Mouse (Mus musculus): ENCODE data around the gene Smim26. TPM values are rescaled to one million over a fixed set of nuclear protein-coding genes. Genes with fewer than 3 reads are reported as not detected.
"Not testable (repeated sequence)": the region's sequence is repeated elsewhere in the genome, so short reads cannot be mapped to it uniquely, and the experiment has no call there.

Gene Smim26
- total RNA-seq (2014; fragmentation: Nextera tagmentation) (37.5 and 51.5 TPM in 2 replicates), total RNA-seq (2017) (7.7 and 31.1 TPM in 2 replicates)

GRCm38 (mm10) chr2:144593951-144594651, at the start of gene Smim26:
Smim26 (plus strand) TSS chr2:144594054.
- peak; percentile 99 for ATAC-seq (replicated peaks; ENCODE audit: low FRiP score, low TSS enrichment, poor library complexity, severe bottlenecking)

DNA sequence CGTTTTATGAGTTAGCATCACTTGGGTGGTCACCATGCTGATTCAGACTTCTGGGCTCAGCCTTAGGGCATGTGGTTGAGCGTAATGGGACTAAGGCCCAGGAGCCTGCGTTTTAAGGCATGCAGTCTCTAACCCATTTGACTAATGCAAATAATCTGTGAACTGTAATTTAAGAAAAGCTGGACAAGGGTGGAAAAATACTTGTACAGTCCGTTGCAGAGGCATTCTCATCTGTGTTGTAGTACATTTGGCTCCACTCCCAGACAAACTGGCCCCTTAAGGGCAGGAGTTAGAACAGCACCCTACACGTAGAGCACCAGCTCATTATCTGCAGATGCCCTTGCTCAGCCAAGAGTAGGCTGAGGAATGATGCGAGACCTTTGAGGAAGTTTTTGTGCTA, 49.2 kb upstream of the Smim26 start:
- ATAC-seq (replicated peaks; ENCODE audit: low FRiP score, low TSS enrichment, poor library complexity, severe bottlenecking), result no peak

DNA sequence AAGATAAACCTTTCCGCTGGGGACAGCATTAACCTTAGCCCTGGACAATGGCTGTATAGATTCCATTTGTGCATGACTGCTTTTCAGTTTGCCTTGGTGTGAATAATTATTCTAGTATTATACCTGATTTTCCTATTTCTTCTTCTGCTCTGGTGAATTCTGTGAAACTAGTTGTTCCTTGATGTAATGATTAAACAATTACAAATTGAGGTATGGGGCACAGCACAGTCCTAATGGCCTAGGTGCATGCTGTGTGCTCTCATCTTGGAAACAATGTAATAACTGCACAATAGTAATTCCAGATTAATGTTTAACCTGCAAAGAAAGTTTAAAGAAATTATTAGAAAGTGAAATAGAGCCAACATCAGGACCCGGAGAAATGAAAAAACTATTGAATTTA, 48.8 kb upstream of the Smim26 start:
- ATAC-seq (replicated peaks; ENCODE audit: low FRiP score, low TSS enrichment, poor library complexity, severe bottlenecking), result no peak

- no peak for ATAC-seq (replicated peaks; ENCODE audit: low FRiP score, low TSS enrichment, poor library complexity, severe bottlenecking)
Observed at GRCm38 (mm10) chr2:144545481-144545880, 48.4 kb upstream of the Smim26 start.

DNA sequence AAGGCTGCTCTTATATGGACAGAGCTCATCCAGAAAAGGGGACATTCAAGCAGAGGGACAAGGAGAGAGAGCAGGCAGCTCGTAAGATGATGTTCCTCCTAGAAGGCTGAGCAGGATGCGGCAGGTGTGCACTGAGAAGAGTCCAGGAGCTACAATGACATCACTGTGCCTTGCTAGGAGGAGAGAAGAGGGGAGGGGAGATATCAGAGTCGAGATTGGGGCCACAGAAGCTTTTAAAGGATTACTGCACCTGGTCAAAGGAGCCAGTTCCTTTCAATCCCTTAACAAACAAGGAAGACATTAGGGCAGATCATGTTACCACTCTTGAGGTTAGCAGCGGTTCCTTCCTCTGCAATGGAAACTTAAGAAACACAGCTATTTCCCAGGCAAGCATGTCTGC, 46.3 kb upstream of the Smim26 start:
- no peak for ATAC-seq (replicated peaks; ENCODE audit: low FRiP score, low TSS enrichment, poor library complexity, severe bottlenecking)

- peak; percentile 83 for ATAC-seq (replicated peaks; ENCODE audit: low FRiP score, low TSS enrichment, poor library complexity, severe bottlenecking)
Observed at GRCm38 (mm10) chr2:144550529-144550928, 43.3 kb upstream of the Smim26 start, which contains the start of gene Rbbp9. Rbbp9 (minus strand) TSS chr2:144550869.

GRCm38 (mm10) chr2:144553905-144554304, 39.9 kb upstream of the Smim26 start:
- no peak for ATAC-seq (replicated peaks; ENCODE audit: low FRiP score, low TSS enrichment, poor library complexity, severe bottlenecking)

DNA sequence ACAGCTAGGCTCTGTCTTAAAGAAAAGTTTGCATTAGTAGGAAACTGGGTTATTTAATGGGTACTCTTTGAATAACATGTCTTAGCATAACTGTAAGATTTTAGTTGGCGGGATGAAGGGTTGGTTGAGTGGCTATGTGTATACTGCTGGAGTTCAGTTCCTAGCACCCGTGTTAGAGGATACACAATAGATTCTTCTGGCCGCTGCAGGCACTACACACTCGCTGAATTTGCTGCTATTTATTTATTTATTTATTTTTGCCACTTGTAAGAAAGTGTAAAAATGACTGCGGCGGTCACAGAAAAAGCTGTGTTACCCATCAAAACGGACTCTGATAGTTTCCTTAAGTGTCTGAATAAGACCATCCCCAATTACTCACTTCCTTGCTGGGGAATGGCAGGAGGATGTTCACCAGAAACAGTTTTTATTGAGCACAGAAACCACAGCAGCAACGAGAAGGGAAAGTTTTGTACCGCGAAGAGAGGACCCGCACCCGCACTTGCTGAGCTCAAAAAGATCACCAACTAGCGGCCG, 38.5 kb upstream of the Smim26 start:
- peak; percentile 27; the same call in 1 of the 2 replicates for ATAC-seq (replicated peaks; ENCODE audit: low FRiP score, low TSS enrichment, poor library complexity, severe bottlenecking)

GRCm38 (mm10) chr2:144555820-144556552, 37.9 kb upstream of the Smim26 start, which contains the start of gene Sec23b:
Sec23b (plus strand) TSS chr2:144556229.
- peak; percentile 97 for ATAC-seq (replicated peaks; ENCODE audit: low FRiP score, low TSS enrichment, poor library complexity, severe bottlenecking)

- 0 out of 2 replicates have a peak, but pooled peaks have one; percentile 56 for ATAC-seq (replicated peaks; ENCODE audit: low FRiP score, low TSS enrichment, poor library complexity, severe bottlenecking)
Observed at GRCm38 (mm10) chr2:144588723-144589122, 5.1 kb upstream of the Smim26 start.

- ATAC-seq (replicated peaks; ENCODE audit: low FRiP score, low TSS enrichment, poor library complexity, severe bottlenecking), result not testable (repeated sequence)
Observed at GRCm38 (mm10) chr2:144593036-144593435, 818 bp upstream of the Smim26 start.

- ATAC-seq (replicated peaks; ENCODE audit: low FRiP score, low TSS enrichment, poor library complexity, severe bottlenecking), result no peak
Observed at GRCm38 (mm10) chr2:144598006-144598405, 4.2 kb downstream of the Smim26 start.

DNA sequence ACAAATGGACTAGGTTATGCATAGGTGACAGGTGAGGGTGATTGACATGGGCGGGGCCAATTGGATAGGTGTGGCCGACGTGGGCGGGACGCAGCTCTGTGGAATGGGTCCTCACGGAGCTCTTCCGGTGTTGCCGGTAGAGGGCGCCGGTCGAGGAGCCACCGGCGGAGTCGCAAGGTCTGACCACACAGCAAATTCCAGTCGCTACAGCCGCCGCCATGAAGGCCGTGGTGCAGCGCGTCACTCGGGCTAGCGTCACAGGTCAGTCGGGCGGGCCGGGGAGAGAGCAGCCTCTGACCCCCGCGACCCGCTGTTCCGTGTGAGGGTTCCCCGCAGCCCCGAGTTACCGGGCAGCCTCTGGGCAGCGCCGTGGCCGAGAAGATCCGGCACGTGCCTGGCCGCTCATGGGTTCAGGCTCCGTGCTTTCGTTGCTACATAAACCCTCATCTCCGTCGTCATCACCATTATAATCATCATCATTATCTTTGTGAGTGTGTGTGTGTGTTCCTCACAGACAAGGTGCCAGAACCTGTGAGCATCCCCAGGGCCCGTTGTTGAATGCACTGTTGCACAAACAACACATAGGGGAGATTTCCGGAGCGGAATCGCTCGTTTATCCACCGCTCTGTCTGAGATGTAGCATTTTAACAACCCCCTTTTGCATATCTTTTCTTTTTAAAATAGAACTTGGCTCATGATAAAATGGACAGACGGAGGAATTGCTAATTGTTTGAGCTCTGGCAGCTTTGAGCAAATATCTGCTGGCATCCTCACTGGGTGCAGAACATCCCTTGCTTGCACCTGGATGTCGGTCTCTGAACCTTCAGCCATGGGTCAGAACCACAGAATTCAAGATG, 6.2 kb downstream of the Smim26 start, which contains the start of gene Dtd1:
Gene Dtd1, plus strand, starts transcription at position 67 of the 857 bp plus-strand sequence.
- ATAC-seq (replicated peaks; ENCODE audit: low FRiP score, low TSS enrichment, poor library complexity, severe bottlenecking), result peak; percentile 97

GRCm38 (mm10) chr2:144601576-144601975, 7.7 kb downstream of the Smim26 start:
- no peak for ATAC-seq (replicated peaks; ENCODE audit: low FRiP score, low TSS enrichment, poor library complexity, severe bottlenecking)

- ATAC-seq (replicated peaks; ENCODE audit: low FRiP score, low TSS enrichment, poor library complexity, severe bottlenecking), result no peak
Observed at GRCm38 (mm10) chr2:144613956-144614355, 20.1 kb downstream of the Smim26 start.

- ATAC-seq (replicated peaks; ENCODE audit: low FRiP score, low TSS enrichment, poor library complexity, severe bottlenecking), result peak; percentile 95
Observed at GRCm38 (mm10) chr2:144617074-144617874, 23.4 kb downstream of the Smim26 start.

DNA sequence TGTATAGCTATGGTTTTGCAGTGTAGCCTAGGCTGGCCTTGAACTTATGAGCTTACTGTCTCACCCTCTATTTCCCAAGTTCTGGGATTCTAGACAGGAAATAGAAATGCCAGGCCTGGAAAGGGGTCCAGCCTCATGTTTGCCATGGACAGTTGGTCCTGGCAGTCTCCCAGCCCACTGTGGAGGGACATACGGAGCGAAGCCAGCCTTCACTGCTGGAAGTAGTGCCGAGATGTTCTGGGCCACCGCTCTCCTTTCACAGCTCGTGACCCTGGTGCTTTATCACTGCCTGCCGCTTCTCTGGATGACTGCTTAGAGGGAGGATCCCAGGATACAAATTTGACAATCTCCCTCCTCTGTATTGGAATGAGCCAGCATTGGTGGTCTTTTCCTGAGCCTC, 27.6 kb downstream of the Smim26 start:
- ATAC-seq (replicated peaks; ENCODE audit: low FRiP score, low TSS enrichment, poor library complexity, severe bottlenecking), result no peak

DNA sequence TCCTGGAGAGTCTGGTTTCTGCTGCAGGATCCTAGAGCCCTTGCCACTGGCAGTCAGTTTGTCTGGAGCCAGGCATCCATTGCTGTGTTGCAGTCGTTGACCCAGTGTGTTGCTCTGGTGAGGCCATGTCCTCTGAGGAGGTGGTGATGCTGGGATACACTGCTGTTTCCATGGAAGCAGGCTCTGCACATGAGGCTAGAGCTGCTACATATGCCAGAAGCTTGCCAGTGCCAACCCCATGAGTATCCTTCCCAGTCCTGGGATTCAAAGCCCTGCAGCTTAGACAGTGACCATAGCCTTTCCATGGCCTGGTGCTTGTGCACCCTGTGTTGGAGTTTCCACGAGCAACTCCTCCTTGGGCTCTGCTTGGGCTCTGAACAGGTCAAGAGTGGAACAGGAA, 39.7 kb downstream of the Smim26 start:
- ATAC-seq (replicated peaks; ENCODE audit: low FRiP score, low TSS enrichment, poor library complexity, severe bottlenecking), result no peak

DNA sequence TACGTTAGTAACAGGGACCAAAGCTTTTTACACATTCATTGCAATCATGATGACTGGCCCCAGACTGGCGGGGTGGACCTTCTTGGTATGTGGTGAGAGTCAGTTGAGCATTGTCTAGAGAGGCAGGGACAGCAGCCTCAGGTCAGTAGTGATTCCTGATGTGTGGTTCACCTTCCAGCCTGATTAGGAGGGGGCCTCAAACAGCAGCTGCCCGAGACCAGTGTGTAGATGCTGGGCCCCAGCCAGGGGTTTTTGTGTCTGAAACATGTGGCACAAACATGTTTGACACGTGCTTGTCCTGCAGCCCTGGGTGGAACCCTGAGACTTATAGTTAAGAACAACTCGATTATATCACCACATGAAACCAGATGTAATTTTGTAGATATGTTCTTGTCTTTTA, 40.4 kb downstream of the Smim26 start:
- ATAC-seq (replicated peaks; ENCODE audit: low FRiP score, low TSS enrichment, poor library complexity, severe bottlenecking), result no peak

All from megakaryocyte-erythroid progenitor cell, adult 5-6 weeks (primary cell).